Mouse (Mus musculus): ENCODE data around the gene B3gnt3. TPM values are rescaled to one million over a fixed set of nuclear protein-coding genes. Genes with fewer than 3 reads are reported as not detected.

Gene B3gnt3
- total and polyA plus RNA-seq, 3 experiments: 0.19 to 0.84 TPM; not detected in 1

DNA sequence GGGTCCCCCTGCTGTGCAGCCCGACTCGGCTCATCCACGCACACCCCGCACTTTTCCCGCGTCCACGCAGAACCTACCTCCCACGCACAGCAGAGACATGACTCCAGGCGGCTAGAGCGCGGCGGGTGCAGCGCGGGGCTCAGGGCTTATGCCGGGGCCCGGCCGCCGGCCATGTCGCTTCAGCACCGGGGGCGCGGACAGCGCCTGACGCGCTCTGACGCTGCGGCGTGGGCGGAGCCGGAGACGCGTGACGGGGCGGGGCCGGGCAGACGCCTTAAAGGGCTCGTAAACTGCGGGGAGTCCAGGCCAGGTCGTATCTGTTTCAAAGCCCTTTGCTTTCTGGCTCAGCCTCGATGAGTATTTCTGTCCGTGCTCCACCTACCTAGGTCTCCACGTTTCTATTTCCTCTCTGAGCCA, 30.0 kb downstream of the B3gnt3 start, which contains the start of gene Unc13a (continued):
- no peak for TF ChIP-seq KAT2A (conservative IDR thresholded peaks at IDR 0.05; ENCODE audit: low read depth, low read length)
- TF ChIP-seq USF2 (IDR thresholded peaks at IDR 0.05; ENCODE audit: borderline replicate concordance in 1 of 2, insufficient read depth in 1 of 2, low read depth in 1 of 2, low read length in 2 of 2): no peak
- peak; percentile 76 for TF ChIP-seq USF1 (IDR thresholded peaks at IDR 0.05; ENCODE audit: low read depth, low read length)
- TF ChIP-seq ZNF384 (IDR thresholded peaks at IDR 0.05; ENCODE audit: low read depth, low read length): no peak
- TF ChIP-seq MAZ (IDR thresholded peaks at IDR 0.05; ENCODE audit: low read depth, low read length): peak; percentile 89; the same call in 1 of the 2 replicates
- no peak for TF ChIP-seq RCOR1 (IDR thresholded peaks at IDR 0.05; ENCODE audit: low read depth, low read length)
- 0 out of 2 replicates have a peak, but pooled peaks have one; percentile 27 for TF ChIP-seq TCF12 (IDR thresholded peaks at IDR 0.05; ENCODE audit: low read depth, low read length)
- no peak for TF ChIP-seq JUND (IDR thresholded peaks at IDR 0.05; ENCODE audit: low read depth, low read length)
- peak; percentile 100 for TF ChIP-seq SIN3A (IDR thresholded peaks at IDR 0.05; ENCODE audit: low read length)

DNA sequence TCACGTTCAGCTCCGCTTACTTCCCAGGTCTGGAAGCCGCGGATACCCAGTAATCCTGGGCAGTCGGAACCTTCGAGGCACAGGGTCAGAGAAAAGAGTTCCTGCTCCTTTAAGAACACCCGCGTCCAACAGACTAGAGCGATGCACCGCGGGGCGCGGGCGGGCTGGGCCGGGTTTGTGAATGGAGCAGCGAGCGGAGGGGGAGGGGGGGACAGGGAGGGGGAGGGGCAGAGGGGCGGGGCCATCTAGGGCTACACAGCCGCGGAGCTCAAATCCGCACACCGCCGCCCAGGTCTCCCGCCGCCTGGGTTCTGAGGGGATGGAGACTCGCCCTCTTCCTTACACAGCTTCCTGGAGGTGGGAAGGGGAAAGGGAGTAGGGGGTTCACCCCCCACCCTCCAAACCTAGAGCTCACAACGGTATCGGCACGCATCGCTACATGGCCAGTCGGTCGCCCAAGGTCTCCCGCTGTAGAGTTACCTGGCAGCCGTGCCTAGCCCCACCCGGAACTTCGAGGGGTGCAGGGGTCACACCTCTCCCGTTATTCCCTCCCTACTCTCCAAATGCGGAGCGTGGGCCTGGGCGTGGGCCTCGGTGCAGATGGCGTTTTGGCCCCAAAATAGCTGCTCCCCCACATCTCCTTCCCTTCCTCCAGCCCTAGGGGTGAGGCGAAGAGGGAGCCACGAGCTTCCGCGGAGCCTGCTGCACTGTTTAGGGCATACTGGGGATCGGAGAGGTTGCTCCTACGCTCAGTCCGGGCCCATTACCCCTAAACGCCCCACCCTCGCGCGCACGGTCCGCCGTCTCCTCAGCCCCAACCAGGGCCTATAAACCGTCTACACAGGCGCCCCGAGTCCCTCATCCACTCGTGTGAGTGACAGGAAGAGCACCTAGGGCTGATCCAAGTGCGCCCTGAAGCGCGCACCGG, 30.7 kb downstream of the B3gnt3 start:
- Histone ChIP-seq H3K36me3 (ENCODE audit: control insufficient read depth in 1 of 2, insufficient read depth in 2 of 2, low read length in 2 of 2) (no peaks in the 10 kb centered on the region), H3K27ac (ENCODE audit: control insufficient read depth, low read depth, low read length) (no peak overlapping the region), H3K9ac (ENCODE audit: control insufficient read depth, low read depth, low read length, poor library complexity, severe bottlenecking) (peak overlapping the region; percentile 70), H3K9me3 (replicated peaks; ENCODE audit: insufficient read depth, low read length) (no peaks in the 10 kb centered on the region), H3K4me3 (ENCODE audit: control insufficient read depth in 1 of 2, insufficient read depth in 1 of 2, low read depth in 2 of 2, low read length in 2 of 2) (peak overlapping the region; percentile 67 to 79), H3K4me1 (ENCODE audit: control insufficient read depth in 1 of 2, insufficient read depth in 2 of 2, low read length in 2 of 2) (peaks cover 0 to 24% of the 10 kb centered on the region in 2 experiments; a peak in 3 of 4 replicates), H3K27me3 (ENCODE audit: control insufficient read depth in 1 of 2, insufficient read depth in 2 of 2, low read length in 2 of 2) (no peaks in the 10 kb centered on the region), H3K79me2 (ENCODE audit: control insufficient read depth, insufficient read depth, low read length, poor library complexity) (no peaks in the 10 kb centered on the region)
- TF ChIP-seq SIN3A (IDR thresholded peaks at IDR 0.05; ENCODE audit: low read length): peak; percentile 54; the same call in 1 of the 2 replicates
- TF ChIP-seq TCF12 (IDR thresholded peaks at IDR 0.05; ENCODE audit: low read depth, low read length): no peak
- TF ChIP-seq HCFC1 (IDR thresholded peaks at IDR 0.05; ENCODE audit: low read depth, low read length): peak; percentile 37; the same call in 1 of the 2 replicates
- peak; percentile 85 for DNase-seq (ENCODE audit: low read depth, low spot score)

DNA sequence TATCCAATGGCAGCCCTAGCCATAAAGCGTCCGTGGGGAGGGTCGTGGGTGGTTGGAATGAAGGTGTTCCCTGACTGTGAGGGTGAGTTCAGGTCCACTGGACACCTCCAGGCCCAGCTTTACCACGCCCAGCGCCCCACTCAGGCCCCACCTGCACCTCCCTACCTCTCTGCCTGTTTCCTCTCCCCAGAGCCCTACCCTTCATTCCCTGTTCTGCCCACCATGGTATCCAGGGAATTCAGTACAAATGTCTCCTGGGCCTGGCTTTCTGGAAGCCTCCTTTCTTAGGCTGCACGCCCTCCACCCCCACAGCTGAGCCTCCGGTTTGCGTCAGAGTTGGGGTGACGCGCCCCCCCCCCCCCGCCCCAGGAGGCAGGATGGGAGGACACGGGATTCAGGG, 31.4 kb downstream of the B3gnt3 start:
- H3K9me3 ChIP-seq (replicated peaks; ENCODE audit: insufficient read depth, low read length): no peaks in the 10 kb centered on the region
- TF ChIP-seq POLR2A (IDR thresholded peaks at IDR 0.05; ENCODE audit: control insufficient read depth in 1 of 2, insufficient read depth in 1 of 2, low read depth in 1 of 2, low read length in 2 of 2, poor library complexity in 1 of 2) (0 out of 4 replicates have a peak, but pooled peaks of 1 of the 2 experiments have one; percentile 21), HCFC1 (IDR thresholded peaks at IDR 0.05; ENCODE audit: low read depth, low read length) (no peak)
- peak overlapping the region; percentile 57 to 79 for H3K4me3 ChIP-seq (ENCODE audit: control insufficient read depth in 1 of 2, insufficient read depth in 1 of 2, low read depth in 2 of 2, low read length in 2 of 2)
- H3K27ac ChIP-seq (ENCODE audit: control insufficient read depth, low read depth, low read length): no peak overlapping the region
- peak overlapping the region; percentile 70 for H3K9ac ChIP-seq (ENCODE audit: control insufficient read depth, low read depth, low read length, poor library complexity, severe bottlenecking)
- H3K36me3 ChIP-seq (ENCODE audit: control insufficient read depth in 1 of 2, insufficient read depth in 2 of 2, low read length in 2 of 2): no peaks in the 10 kb centered on the region
- no peaks in the 10 kb centered on the region for H3K27me3 ChIP-seq (ENCODE audit: control insufficient read depth in 1 of 2, insufficient read depth in 2 of 2, low read length in 2 of 2)
- no peaks in the 10 kb centered on the region for H3K79me2 ChIP-seq (ENCODE audit: control insufficient read depth, insufficient read depth, low read length, poor library complexity)
- peaks cover 0 to 20% of the 10 kb centered on the region in 2 experiments; a peak in 3 of 4 replicates for H3K4me1 ChIP-seq (ENCODE audit: control insufficient read depth in 1 of 2, insufficient read depth in 2 of 2, low read length in 2 of 2)
- no peak for DNase-seq (ENCODE audit: low read depth, low spot score)
